Mouse (Mus musculus): ENCODE measurements around the gene Krt12.

Krt12 gene

DNA sequence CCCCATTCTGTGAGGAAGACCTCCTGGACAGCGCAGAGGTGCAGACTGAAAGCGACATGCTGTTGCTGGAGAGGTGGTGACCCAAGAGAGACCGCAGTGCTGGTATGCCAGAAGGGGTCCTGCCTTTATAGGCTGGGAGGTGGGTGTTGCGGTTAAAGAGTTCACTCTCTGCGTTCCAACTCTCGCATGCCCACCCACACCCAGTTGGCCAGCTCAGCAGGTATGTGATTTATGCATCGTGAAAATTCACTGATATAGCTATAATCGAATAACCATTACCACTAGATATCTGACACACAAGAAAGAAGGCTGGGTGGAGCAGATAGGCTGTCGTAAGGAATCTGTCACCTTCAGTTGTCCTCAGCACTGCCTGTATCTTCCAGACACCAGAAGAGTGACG, at the start of gene Krt12:
Gene Krt12, minus strand, starts transcription at position 101 of the 400 bp plus-strand sequence.
- DNase-seq (ENCODE audit: low read depth, low spot score), result no peak

DNA sequence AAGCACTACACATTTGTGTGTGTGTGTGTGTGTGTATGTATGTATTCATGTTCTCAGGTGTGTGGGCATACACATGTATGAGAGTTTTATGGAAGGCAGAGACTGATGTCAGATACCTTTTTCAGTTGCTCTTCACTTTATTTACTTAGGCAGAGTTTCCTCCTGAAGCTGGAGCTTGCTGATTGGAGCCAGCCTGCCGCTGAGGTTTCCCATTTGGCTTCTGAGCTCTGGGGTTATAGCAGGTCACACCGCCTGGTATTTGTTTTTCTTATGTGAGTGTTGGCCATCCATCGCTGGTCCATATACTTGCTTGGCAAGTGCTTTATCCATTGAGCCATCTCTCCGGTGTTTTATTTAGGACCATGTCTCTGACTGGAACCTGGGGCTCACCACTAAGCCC, 47.2 kb upstream of the Krt12 start:
- DNase-seq (ENCODE audit: low read depth, low spot score), result no peak

DNA sequence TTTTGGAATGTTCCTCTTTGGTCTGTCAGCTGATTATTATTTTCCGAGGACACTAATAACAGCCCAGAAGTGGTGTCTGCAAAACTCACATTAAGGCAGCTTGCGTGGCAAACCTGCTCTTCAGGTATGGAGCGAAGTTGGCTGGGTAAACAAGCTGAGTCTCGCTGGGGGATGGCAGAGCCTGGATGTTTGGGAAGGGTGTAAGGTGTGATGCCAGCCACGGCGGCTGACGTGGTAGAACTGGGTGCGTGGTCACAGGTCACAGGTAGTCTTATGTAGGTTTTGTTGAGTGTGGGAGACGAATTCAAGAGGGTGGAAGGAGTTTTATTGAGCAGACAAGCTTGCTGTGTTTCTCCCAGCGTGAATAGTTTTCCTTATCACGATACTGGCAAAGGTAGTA, 46.5 kb upstream of the Krt12 start:
- DNase-seq (ENCODE audit: low read depth, low spot score), result no peak

GRCm38 (mm10) chr11:99466316-99466715, 44.3 kb upstream of the Krt12 start:
- no peak for DNase-seq (ENCODE audit: low read depth, low spot score)

DNA sequence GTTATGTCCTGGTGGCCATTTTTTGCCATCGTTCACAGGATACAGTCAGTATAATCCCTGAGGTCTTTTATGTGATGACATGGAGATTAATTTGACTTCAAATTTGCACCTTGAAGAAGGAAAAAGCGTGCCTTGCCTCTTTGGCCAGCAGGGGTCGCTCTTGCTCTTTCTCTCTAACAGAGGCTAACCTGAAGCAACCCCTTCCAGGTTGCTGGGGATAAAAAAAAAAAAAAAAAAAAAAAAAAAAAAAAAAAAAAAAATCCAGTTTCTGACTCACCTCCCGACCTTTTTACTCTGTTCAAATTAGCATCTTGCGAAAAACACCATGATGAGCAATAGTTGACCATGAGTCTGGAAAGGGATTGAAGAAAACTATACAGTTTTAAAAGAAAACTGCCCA, 42.8 kb upstream of the Krt12 start:
- peak; percentile 65 for DNase-seq (ENCODE audit: low read depth, low spot score)

DNA sequence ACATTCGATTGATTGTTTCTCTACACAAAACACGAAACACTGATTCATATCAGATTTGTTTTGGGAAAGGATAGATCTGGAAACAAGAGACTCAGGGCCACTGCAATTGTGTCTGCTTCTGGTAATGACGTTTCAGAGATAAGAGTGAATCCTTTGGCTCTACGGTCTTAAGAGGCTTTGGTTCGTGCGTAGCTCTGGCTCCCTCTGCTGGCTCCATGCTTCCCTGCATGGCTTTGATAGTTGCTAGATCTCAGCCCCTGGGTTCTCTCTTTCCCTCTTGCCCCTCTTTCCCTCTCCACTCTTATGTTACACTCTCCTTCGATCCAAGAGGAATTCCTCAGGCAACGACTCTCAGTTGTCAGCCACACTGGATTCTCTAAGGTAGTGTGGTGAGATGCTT, 41.1 kb upstream of the Krt12 start:
- peak; percentile 48 for DNase-seq (ENCODE audit: low read depth, low spot score)

DNA sequence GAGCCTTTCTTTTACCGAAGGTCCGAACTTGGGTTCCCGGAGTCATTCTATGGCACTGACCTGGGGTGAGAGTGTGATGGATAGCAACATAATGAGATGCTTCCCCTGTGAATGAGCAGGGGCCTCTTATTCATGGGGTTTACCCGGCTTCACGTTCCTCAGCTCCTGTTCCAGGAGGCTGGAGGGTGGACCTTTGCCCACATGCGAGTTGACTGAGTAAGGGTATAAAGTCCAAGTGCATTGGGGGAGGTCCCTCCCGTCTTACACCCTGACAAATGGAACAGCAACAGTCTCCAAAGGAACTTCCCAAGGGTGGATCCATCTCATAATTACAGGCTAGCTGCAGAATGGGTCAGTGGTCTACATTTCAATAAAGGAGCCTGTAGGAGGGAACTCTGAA, 39.7 kb upstream of the Krt12 start:
- no peak for DNase-seq (ENCODE audit: low read depth, low spot score)

DNA sequence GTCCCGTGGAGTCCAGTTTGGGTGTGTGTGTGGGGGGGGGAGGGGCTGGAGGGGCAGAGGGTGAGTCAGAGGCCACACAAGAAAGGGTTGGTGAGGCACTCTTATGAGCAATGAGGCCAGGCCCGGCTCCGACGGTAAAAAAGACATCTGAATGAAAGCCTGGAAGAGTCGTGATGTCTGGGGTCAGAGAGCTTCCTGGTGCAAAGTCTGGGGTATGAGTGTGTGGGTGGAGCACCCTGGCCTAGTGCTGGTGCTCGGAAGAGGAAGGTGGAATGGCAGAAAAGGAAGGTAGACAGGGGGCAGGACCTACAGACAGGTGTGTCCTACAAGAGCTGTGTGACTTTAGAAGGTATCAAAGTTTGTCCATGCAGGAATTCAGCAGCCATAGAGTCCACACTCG, 36.8 kb upstream of the Krt12 start:
- DNase-seq (ENCODE audit: low read depth, low spot score), result no peak

DNA sequence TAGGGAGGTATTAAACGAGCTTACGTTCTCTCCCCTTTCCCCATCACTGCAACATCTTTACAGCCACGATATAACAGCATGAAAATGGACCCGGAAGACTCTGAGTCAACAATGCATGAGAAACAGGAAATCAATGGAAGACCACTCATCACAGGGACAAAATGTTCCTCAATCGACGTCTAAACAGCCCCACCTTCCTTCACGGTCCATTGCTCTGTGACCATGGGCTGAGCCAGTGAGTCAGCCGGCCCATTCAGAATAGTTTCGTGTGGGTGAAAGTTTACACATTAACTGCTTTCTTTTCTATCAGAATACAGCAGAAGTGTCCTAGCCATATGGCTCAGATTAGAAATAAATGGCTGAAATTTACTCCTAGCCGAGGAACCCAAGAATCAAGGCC, 32.7 kb upstream of the Krt12 start:
- no peak for DNase-seq (ENCODE audit: low read depth, low spot score)

- no peak for DNase-seq (ENCODE audit: low read depth, low spot score)
Measured at GRCm38 (mm10) chr11:99454044-99454443, 32.0 kb upstream of the Krt12 start.

- no peak for DNase-seq (ENCODE audit: low read depth, low spot score)
Measured at GRCm38 (mm10) chr11:99448769-99449168, 26.7 kb upstream of the Krt12 start.

DNA sequence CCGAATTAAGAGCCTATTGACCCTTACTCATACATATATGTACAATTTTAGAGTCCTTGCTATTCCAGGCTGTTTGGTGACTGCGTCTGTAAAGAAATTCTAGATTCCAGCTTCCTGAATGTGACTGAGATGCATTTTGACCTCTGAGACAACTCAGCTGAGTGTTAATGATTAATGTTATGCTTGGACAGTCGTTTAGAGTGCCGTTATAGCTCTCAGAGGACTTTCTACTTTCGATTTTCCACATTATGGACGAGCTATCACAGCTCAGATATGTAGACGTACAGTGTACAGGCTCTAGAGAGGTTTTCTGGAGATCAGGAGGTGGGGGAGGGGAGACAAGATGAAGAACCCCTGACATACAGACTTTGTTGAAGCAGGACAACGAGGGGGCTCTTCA, 19.2 kb upstream of the Krt12 start:
- no peak for DNase-seq (ENCODE audit: low read depth, low spot score)

GRCm38 (mm10) chr11:99439465-99439864, 17.4 kb upstream of the Krt12 start:
- DNase-seq (ENCODE audit: low read depth, low spot score), result no peak

GRCm38 (mm10) chr11:99437972-99438371, 15.9 kb upstream of the Krt12 start, which contains the start of gene Krt20:
Krt20 (minus strand) TSS chr11:99438150.
- no peak for DNase-seq (ENCODE audit: low read depth, low spot score)

DNA sequence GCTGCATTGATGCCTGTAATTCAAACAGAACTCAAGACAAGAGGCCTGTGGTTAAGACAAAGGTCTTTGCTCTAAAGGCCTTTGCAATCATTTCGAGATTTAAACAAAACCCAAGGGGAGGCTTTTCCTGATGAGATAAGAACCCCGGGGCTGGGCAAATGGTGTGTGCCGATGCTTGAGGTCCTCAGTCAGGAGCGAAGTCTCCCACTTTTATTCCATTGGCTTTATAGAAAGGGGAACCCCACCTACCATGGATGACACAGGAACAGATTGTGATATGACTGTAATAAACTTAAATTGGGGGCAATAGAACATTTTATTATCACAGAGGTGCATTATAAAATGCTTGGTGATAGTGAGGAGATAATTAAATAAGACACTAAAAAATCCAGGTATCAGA, 14.6 kb upstream of the Krt12 start:
- DNase-seq (ENCODE audit: low read depth, low spot score), result no peak

DNA sequence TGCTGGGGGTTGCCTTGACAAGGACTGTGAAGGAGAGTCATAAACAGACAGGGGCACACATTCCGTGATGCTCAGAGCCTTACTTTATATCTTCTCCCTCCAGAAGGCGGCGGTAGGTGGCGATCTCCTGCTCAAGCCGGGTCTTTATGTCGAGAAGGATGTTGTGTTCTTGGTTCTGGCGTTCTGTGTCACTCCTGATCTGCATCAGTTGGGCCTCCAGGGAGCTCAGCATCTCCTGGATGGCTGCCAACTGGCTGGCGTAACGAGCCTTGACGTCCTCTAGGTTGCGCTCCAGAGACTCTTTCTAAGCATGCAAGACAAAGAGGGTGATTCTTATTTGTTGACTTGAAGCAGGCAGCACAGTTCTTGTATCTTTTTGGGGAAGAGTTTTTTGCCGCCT, 8.6 kb upstream of the Krt12 start:
- peak; percentile 36 for DNase-seq (ENCODE audit: low read depth, low spot score)

GRCm38 (mm10) chr11:99420586-99420985, 1.5 kb downstream of the Krt12 start:
- no peak for DNase-seq (ENCODE audit: low read depth, low spot score)

DNA sequence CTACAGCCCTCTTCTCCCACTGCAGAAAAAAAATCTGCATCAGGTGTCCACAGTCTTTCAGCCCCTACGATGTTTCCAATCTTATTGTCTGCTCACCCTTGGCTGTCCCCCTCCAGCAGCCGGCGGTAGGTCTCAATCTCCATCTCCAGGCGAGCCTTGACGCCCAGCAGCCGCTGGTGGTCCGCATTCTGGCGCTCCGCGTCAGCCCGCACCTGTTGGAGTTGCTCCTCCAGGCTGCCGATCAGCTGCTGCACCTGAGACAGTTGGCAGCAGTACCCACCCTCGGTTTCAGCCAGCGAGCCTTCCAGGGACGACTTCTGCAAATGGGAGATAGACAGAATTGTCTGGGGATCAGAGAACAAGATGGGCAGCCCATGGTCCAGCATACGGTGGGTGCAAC, 4.2 kb downstream of the Krt12 start:
- DNase-seq (ENCODE audit: low read depth, low spot score), result no peak

GRCm38 (mm10) chr11:99416902-99417301, 5.2 kb downstream of the Krt12 start:
- DNase-seq (ENCODE audit: low read depth, low spot score), result no peak

GRCm38 (mm10) chr11:99414463-99415147, 7.5 kb downstream of the Krt12 start:
- no peak for DNase-seq (ENCODE audit: low read depth, low spot score)

GRCm38 (mm10) chr11:99413247-99413646, 8.8 kb downstream of the Krt12 start:
- peak; percentile 54 for DNase-seq (ENCODE audit: low read depth, low spot score)

DNA sequence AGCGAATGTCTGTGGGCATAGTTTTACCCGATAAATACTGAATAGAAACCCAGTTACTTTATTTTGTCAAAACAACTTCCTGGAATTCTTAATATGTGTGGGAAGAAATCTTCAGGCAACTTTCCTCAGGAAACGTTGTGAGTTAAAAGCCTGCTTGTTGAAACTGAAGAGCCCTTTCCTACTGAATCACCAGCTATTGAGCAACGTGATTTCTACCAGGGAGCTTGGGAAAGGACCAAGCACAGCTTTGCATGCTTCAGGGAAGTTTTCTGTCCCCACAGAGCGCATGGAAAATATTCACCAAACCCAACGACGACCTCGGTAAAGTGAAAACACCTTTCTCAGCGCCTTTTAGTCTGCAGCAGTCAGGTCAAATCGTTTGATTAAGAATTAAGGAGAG, 15.9 kb downstream of the Krt12 start:
- no peak for DNase-seq (ENCODE audit: low read depth, low spot score)

DNA sequence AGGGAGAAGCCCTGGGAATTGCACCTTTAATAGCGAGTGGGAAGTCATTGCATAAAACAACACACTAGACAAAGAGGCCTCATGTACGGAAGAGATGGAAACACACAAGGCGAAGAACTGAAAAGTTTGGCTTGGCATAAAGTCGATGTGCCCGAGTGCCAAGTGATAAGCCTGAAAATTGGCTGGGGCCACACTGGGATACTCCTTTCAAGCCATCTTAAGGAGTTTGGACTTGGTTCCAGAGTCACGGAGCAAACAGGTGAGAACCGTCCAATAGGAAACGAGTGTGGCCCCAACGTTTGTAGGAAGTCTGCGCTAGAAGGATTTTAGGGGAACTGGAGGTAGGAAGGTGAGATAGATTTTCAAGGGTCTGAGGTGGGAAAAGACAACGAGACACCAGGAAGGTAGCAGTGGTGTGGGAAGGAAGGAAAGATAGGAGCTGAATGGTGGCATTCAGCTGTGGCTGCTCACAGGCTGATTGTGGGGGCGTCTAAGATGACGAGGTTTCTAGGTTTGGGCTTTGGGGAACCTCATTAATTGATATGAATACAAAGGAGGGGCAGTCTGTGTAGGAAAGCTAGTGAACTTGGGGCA, 22.0 kb downstream of the Krt12 start:
- DNase-seq (ENCODE audit: low read depth, low spot score), result no peak

GRCm38 (mm10) chr11:99398832-99399231, 23.2 kb downstream of the Krt12 start:
- DNase-seq (ENCODE audit: low read depth, low spot score), result no peak

Measured in A20 (cell line).